Mouse (Mus musculus): ENCODE data around the gene Nkain4. TPM values are rescaled to one million over a fixed set of nuclear protein-coding genes. Genes with fewer than 3 reads are reported as not detected.

Nkain4 gene
- total RNA-seq, 1 experiment from 2014 or later = not detected

DNA sequence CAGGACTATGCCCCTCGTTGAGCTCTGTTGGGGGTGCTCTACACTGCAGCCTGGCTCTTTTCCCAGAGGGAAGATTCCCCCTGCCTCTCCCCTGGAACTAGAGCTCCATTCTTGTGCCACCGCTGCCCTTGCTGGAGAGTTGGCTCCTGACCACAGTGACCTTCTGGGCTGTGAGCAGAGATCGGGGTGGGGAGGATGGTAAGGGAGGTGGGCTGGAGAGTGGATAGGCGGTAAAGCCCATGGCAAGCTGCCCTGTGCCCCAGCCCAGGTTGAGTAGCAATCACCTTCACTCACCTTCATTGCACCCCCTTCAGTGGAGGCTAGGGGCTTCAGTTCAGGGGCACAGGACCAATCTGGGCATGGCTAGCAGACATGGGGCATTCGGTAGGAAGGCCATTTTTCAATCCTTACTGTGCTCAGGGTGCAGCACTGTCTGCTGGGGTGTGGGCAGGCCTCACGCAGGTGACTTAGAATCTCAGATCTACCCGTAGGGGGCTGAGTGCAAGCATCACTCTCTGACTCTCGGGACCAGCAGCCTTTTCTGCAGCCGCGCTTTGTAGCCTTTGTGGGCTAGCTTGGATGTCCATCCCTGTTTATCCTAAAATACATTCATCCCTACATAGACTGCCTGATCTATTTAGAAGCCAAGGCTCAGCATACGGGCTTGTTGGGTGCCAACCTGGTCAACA is 58.5 kb downstream of the Nkain4 start:
- ATAC-seq (replicated peaks; ENCODE audit: low read depth, poor library complexity, severe bottlenecking) = no peak

DNA sequence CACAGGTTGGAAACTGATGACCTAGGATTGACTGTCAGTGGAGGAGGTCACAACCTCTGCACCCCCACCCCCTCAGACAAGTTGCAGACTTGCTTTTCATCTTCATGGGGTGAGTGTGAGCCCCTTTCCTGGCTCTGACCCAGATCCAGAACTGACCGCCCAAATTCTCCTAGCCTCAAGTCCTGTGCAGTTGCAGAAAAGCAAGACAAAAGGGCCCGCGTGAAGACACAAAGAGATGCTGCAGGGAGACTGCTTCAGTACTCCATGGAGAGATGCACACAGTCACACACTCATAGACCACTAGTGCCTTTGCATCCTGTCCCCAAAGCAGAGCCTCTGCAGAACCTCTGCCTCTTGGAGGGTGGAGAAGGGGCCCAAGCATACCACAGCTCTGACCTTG is 59.2 kb downstream of the Nkain4 start:
- ATAC-seq (replicated peaks; ENCODE audit: low read depth, poor library complexity, severe bottlenecking) = no peak

GRCm38 (mm10) chr2:180894734-180895133 is 59.8 kb downstream of the Nkain4 start:
- peak; percentile 77 for ATAC-seq (replicated peaks; ENCODE audit: low read depth, poor library complexity, severe bottlenecking)

- ATAC-seq (replicated peaks; ENCODE audit: low read depth, poor library complexity, severe bottlenecking) = peak; percentile 68
Measured at GRCm38 (mm10) chr2:180894029-180894623, 60.4 kb downstream of the Nkain4 start.

- no peak for ATAC-seq (replicated peaks; ENCODE audit: low read depth, poor library complexity, severe bottlenecking)
Measured at GRCm38 (mm10) chr2:180893537-180894028, 60.9 kb downstream of the Nkain4 start.

DNA sequence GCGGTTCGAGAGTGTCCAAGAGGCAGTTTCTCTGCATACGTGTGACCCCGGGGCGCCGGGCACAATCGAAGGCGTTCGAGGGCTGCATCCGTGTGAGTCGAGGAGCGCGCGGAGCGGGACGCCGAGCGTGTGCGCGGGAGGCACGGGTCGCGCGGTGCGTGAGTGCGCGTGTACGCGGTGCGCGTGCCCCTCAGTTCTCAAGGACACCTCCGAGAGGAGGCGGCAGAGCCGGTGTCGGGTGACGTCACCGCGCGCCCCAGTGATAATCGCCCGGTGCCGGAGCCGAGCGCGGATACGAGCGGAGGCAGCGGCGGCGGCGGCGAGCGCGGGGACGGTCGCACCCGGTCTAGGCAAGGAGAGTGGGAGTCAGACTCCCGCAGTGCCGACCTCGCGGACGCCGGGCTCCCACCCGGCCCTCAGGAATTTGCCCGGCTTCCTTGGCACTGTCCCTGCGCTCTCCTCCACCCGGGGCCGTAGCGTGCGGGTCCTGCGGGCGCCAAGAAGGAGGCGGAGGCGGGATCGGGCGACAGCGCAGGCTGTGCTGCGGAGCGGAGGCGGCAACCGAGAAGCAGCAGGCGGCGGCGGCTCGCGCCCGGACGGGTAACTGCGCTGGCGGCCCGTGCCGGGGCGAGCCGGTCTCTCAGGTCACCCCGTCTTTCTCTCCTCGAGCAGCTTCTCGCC is 61.5 kb downstream of the Nkain4 start:
- ATAC-seq (replicated peaks; ENCODE audit: low read depth, poor library complexity, severe bottlenecking) = no peak

- no peak for ATAC-seq (replicated peaks; ENCODE audit: low read depth, poor library complexity, severe bottlenecking)
Measured at GRCm38 (mm10) chr2:180891835-180892323, 62.6 kb downstream of the Nkain4 start.

DNA sequence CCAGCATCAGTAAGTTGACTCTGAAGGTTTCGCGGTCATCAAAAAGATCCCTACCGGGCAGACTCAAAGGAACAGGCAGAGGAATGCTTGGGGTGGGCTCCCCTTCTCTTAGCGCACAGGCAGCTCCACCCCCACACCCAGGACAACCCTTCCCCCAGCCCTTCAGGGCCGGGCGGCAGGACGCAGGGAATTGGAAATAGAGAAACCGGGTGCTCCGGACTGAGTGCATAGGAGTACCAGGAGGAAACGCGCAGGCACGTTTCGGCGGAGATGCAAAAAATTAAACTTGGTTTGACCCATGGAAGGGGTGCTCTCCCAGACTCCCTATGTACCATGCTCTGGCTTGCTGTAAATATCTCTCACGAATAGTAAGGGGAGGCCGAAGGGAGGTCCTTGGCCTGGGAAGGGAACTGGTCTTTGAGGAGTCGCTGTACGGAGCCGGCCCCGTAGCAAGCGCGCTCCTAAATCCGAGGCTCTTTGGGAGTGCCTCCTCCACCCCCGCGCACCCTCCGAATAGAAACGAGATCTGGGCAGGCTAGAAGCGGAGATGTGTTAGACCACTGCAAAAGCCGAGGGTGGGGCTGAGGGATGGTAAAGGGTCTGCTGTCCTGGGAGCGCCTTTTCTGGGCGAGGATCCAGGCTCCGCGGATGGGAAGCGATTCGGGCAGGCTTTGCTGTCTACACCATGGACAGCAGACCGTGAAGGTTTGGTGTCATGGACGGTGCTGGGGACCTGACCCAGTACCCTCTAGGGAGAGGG is 63.2 kb downstream of the Nkain4 start:
- ATAC-seq (replicated peaks; ENCODE audit: low read depth, poor library complexity, severe bottlenecking) = no peak

DNA sequence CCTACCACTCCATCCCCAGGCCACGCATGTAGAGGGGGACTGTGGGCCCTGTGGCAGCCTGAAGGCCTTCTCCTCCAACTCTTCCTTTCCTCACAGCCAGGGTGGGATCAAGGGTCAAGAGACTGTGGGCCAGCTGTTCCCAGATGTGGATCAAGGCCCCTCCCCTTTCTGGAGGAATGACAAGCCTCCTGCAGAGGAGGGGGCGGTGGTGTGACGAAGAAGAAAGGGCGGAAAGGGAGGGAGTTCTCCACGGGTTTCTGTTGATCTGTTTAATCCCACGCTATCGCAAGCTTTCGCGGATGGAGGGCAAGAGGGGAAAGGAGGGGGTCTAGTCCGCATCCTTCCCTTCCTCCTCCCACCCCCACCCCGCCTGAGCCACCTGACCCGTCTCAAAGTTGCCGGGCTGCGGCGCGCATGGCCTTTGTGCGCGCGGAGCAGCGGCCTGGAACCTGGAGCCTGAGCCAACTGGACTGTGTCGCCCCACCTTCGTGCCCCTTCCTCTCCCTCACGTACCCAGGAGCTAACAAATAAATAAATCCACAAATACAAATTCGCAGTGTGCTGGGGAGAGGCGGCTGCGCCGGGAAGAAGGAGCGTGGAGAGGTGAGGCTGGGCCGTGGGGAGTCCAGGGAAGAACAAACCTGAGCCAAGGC is 64.0 kb downstream of the Nkain4 start:
- ATAC-seq (replicated peaks; ENCODE audit: low read depth, poor library complexity, severe bottlenecking) = no peak

DNA sequence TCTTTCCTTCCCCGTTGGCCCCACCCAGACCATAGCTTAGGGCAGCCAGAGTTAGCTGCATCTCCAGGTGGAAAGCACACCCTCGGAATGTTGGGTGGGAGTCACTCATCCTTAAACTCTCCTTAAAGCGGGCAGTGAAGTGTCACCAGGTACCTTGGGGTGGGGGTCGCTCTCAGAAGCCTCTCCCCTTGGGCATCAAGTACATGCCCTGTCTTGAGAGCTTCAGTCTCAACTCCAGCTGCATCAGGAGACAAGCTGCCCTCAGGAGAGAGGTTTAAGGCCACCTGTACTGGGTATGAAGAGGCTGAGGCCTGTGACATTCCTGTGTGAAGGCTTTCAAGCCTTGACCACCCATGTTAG is 64.6 kb downstream of the Nkain4 start:
- no peak for ATAC-seq (replicated peaks; ENCODE audit: low read depth, poor library complexity, severe bottlenecking)

DNA sequence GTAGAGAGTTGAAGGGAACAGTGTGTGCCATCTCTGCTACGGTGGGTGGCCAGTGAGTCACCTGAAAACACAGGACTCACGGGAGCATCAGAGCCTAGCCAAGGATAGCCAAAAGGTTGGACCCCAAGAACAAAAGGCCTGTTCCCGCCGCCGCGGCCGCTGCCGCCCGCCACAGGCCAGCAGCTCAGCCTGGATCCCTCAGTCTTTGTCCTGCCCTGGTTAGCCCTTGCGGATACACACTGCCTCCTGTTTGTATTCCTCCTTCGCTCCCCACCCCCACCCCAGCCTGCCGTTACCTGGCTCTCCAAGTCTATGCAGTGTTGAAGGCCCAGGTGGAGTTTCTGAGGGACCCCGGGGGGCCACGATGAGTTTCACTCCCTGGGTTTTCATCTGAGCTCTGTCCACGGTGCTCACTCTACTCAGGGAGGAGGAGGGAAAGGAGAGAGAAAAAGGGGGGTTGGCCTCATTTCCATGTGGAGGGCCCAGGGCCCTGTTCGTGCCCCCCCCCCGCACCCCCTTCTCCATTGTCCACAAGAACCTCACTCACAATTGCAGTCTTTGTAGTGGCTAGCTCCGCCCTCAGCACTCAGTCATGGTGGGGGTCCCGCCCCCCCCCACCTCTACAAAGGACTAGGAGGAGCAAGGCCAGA is 65.1 kb downstream of the Nkain4 start:
- no peak for ATAC-seq (replicated peaks; ENCODE audit: low read depth, poor library complexity, severe bottlenecking)

- ATAC-seq (replicated peaks; ENCODE audit: low read depth, poor library complexity, severe bottlenecking) = no peak
Measured at GRCm38 (mm10) chr2:180885270-180885669, 69.2 kb downstream of the Nkain4 start.

Other genes with a start within 250 kb of the Nkain4 start
- gene Dido1, start 244.7 kb downstream of the Nkain4 start, total RNA-seq (2017) = 64.8 and 81.1 TPM in 2 replicates
- gene Gid8, start 244.6 kb downstream of the Nkain4 start, total RNA-seq (2017) = 78.3 and 83.0 TPM in 2 replicates
- 6.5 and 6.8 TPM in 2 replicates for gene Slc17a9, start 229.4 kb downstream of the Nkain4 start, total RNA-seq (2017)
- gene Bhlhe23, start 177.8 kb downstream of the Nkain4 start, total RNA-seq (2017) = not detected in 2 replicates
- gene Ythdf1, start 33.8 kb downstream of the Nkain4 start, total RNA-seq (2017) = 34.4 and 41.8 TPM in 2 replicates
- gene Birc7, start 25.7 kb downstream of the Nkain4 start, total RNA-seq (2017) = not detected in 2 replicates
- gene Arfgap1, start 12.5 kb upstream of the Nkain4 start, total RNA-seq (2017) = 23.0 and 24.4 TPM in 2 replicates
- not detected in 2 replicates for gene Col20a1, start 31.8 kb upstream of the Nkain4 start, total RNA-seq (2017)
- not detected in 2 replicates for gene Chrna4, start 88.8 kb upstream of the Nkain4 start, total RNA-seq (2017)
- 0.09 TPM in 1 of 2 replicates, not detected in the other for gene Kcnq2, start 180.6 kb upstream of the Nkain4 start, total RNA-seq (2017)
- gene Eef1a2, start 202.3 kb upstream of the Nkain4 start, total RNA-seq (2017) = not detected in 2 replicates
- gene Ppdpf, start 232.5 kb upstream of the Nkain4 start, total RNA-seq (2017) = 70.0 and 92.5 TPM in 2 replicates
- gene Ptk6, start 248.1 kb upstream of the Nkain4 start, total RNA-seq (2017) = not detected in 2 replicates